Mouse (Mus musculus) forebrain, postnatal 0 days (tissue): Measurements from ENCODE around the gene Dhps. TPM values are rescaled to one million over a fixed set of nuclear protein-coding genes. Genes with fewer than 3 reads are reported as not detected.

ENCODE experiments used
- ATAC-seq: fragments of 200-750 bp; cut with Nextera tagmentation; 2 replicates; pipeline ENCODE4 v1.8.0; 2017; ENCODE audit warnings: mild to moderate bottlenecking, moderate library complexity
- DNase-seq: peaks from one replicate; pipeline ENCODE4 v3.0.0-alpha.2; 2015
- H3K27ac ChIP-seq: fragments of 300-500 bp; sonication (generic); 2 replicates; pipeline ENCODE4 v1.5.1; 2014; ENCODE audit warnings: low read depth, mild to moderate bottlenecking, antibody characterized with exemption, low read length, moderate library complexity, mixed read lengths
- H3K27me3 ChIP-seq: fragments of 300-500 bp; sonication (generic); 2 replicates; pipeline ENCODE4 v1.6.1; 2014; ENCODE audit warnings: mild to moderate bottlenecking, low read length, mixed read lengths; ENCODE audit not compliant: insufficient read depth
- H3K36me3 ChIP-seq: fragments of 300-500 bp; sonication (generic); 2 replicates; pipeline ENCODE4 v1.6.1; 2014; ENCODE audit warnings: mild to moderate bottlenecking, moderate library complexity; ENCODE audit not compliant: insufficient read depth
- H3K4me1 ChIP-seq: fragments of 300-500 bp; sonication (generic); 2 replicates; pipeline ENCODE4 v1.6.1; 2014; ENCODE audit warnings: antibody characterized with exemption; ENCODE audit not compliant: insufficient read depth
- H3K4me2 ChIP-seq: fragments of 300-500 bp; sonication (generic); 2 replicates; pipeline ENCODE4 v1.6.1; 2014; ENCODE audit warnings: low read depth, mild to moderate bottlenecking, moderate library complexity
- H3K4me3 ChIP-seq: fragments of 300-500 bp; sonication (generic); 2 replicates; pipeline ENCODE4 v1.5.1; 2014; ENCODE audit warnings: low read depth, low read length, mixed read lengths
- H3K9ac ChIP-seq: fragments of 300-500 bp; sonication (generic); 2 replicates; pipeline ENCODE4 v1.6.1; 2014; ENCODE audit warnings: mild to moderate bottlenecking
- H3K9me3 ChIP-seq: fragments of 300-500 bp; sonication (generic); 2 replicates; pipeline ENCODE4 v1.6.1; 2016; ENCODE audit warnings: low read length
- CTCF ChIP-seq: sonication (generic); IDR thresholded peaks from 2 replicates; pipeline ENCODE4 v1.5.1; 2016; ENCODE audit warnings: antibody characterized with exemption, control low read depth, low read depth
- WGBS: fragments of 180-500 bp; shearing (Covaris S2); extraction: QIAGEN DNeasy Blood & Tissue Kit; methylation state at CpG from one replicate; pipeline ENCODE4 v1.1.7; 2014; 5-methylcytosine and 5-hydroxymethylcytosine counted together
- polyA plus RNA-seq: library from polyadenylated mRNA; unstranded; fragments of >200 nt; fragmentation: Nextera tagmentation; extraction: Ambion mirVana; gene quantifications from 2 replicates; pipeline ENCODE4 v1.2.1, GENCODE M21; 2015
- total RNA-seq: library from RNA; depleted of rRNA; stranded (reverse); fragments of >200 nt; gene quantifications from 2 replicates; pipeline ENCODE4 v1.2.3, GENCODE M21; 2014

Gene Dhps
- total and polyA plus RNA-seq, 2 experiments from 2014 or later = 63.1 to 118 TPM

DNA sequence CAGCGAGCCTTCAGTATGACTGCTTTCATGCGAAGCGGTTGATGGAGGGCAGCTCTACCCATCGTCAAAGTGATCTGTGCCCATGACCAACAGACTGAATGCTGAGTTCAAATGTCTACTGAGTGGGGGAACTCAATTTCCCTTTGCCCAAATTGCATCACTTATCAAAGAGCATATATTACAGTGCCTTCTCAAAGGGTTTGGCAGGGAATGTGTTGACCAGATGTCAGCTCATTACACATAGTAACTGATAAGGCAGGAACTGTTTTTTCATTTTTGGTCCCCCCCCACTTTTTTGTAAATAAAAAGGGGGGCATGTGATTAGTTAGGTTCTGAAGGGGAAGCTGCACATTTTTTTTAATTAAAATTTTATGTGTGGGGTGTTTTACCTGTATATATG is 9.0 kb upstream of the Dhps start:
- Histone ChIP-seq H3K27ac (no peak overlapping the region), H3K27me3 (no peaks in the 10 kb centered on the region), H3K4me3 (no peak overlapping the region), H3K36me3 (peaks cover 26% of the 10 kb centered on the region), H3K4me1 (peaks cover 6% of the 10 kb centered on the region), H3K9ac (no peak overlapping the region), H3K4me2 (no peak overlapping the region), H3K9me3 (no peaks in the 10 kb centered on the region)
- DNase-seq = no peak
- WGBS = 98% methylated on average over 4 of the region's 4 CpGs
- TF ChIP-seq CTCF = no peak
- ATAC-seq = no peak

GRCm38 (mm10) chr8:85065213-85065612 is 6.3 kb upstream of the Dhps start:
- H3K27ac ChIP-seq = no peak overlapping the region
- DNase-seq (no peak), ATAC-seq (no peak)
- no peak overlapping the region for H3K4me3 ChIP-seq
- no peaks in the 10 kb centered on the region for H3K27me3 ChIP-seq
- no peaks in the 10 kb centered on the region for H3K9me3 ChIP-seq
- 39% methylated on average over 2 of the region's 2 CpGs for WGBS
- no peak overlapping the region for H3K4me2 ChIP-seq
- no peak overlapping the region for H3K9ac ChIP-seq
- H3K4me1 ChIP-seq = peaks cover 6% of the 10 kb centered on the region
- no peak for TF ChIP-seq CTCF
- H3K36me3 ChIP-seq = peaks cover 40% of the 10 kb centered on the region

GRCm38 (mm10) chr8:85067155-85067554 is 4.4 kb upstream of the Dhps start:
- Histone ChIP-seq H3K4me1 (peaks cover 6% of the 10 kb centered on the region), H3K9me3 (no peaks in the 10 kb centered on the region), H3K4me2 (no peak overlapping the region), H3K27me3 (no peaks in the 10 kb centered on the region), H3K9ac (no peak overlapping the region), H3K4me3 (no peak overlapping the region), H3K36me3 (peaks cover 40% of the 10 kb centered on the region), H3K27ac (no peak overlapping the region)
- no peak for ATAC-seq
- TF ChIP-seq CTCF = no peak
- WGBS = 95% methylated on average over 2 of the region's 2 CpGs
- no peak for DNase-seq

DNA sequence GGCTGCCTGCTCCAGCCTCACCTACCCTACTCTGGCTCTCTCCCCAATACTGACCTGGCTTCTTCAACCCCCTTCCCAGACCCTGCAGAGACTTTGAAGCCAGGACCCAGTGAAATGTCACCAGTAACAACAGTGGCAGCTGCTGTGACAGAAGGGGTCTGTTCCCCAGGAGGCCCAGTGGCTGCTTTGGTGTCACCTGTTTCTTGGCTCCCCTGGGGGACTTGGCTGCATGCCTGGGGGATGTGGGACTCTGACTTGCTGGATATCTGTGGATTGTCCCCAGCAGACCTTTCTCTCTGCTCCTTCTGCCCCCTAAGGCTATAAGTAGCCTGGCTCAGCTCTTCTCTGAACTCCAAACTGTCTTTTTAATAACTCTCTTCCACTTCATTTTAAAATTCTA is 3.6 kb upstream of the Dhps start, which contains the start of gene Gm5741:
Gene Gm5741 (minus strand): TSS at position 1 of the 400 bp plus-strand sequence.
- no peaks in the 10 kb centered on the region for H3K27me3 ChIP-seq
- H3K27ac ChIP-seq = no peak within 1 kb of the TSS
- H3K4me1 ChIP-seq = peaks cover 12% of the 10 kb centered on the region
- DNase-seq = no peak
- no peak for ATAC-seq
- no peak within 1 kb of the TSS for H3K4me2 ChIP-seq
- no peak within 1 kb of the TSS for H3K9ac ChIP-seq
- no peak within 1 kb of the TSS for H3K4me3 ChIP-seq
- no peak for TF ChIP-seq CTCF
- H3K36me3 ChIP-seq = peaks cover 40% of the 10 kb centered on the region
- no peaks in the 10 kb centered on the region for H3K9me3 ChIP-seq

GRCm38 (mm10) chr8:85071041-85071440 is 516 bp upstream of the Dhps start:
- DNase-seq = no peak
- Histone ChIP-seq H3K4me3 (peak overlapping the region; percentile 94), H3K27ac (peak overlapping the region; percentile 94), H3K9ac (peak overlapping the region; percentile 85), H3K4me2 (peak overlapping the region; percentile 69), H3K4me1 (peaks cover 12% of the 10 kb centered on the region), H3K36me3 (peaks cover 54% of the 10 kb centered on the region), H3K27me3 (no peaks in the 10 kb centered on the region), H3K9me3 (no peaks in the 10 kb centered on the region)
- WGBS = 84% methylated on average over 5 of the region's 5 CpGs
- ATAC-seq = no peak
- TF ChIP-seq CTCF = no peak

DNA sequence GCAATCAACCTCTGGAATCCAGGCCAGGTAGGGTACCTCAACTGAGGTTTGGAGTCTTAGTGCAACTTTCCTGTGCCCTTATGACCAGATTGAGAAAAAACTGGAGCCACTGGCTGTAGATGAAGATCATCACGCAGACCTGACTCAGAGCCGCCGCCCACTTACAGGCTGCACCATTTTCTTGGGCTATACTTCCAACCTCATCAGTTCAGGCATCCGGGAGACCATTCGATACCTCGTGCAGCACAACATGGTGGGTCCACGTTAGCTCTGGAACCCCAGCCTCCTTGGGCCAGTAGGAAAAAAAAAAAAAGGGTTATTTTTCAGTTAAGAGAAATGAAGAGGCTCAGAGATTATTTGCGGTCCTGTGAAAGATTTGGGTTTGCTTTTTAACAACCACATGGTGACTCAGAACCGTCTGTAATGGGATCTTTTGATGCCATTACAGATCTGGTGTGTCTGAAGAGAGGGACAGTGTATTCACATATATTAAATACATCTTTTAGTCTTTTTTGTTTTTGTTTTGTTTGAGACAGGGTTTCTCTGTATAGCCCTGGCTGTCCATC is 890 bp downstream of the Dhps start:
- peak overlapping the region; percentile 69 for H3K4me2 ChIP-seq
- no peaks in the 10 kb centered on the region for H3K27me3 ChIP-seq
- no peaks in the 10 kb centered on the region for H3K9me3 ChIP-seq
- 42% methylated on average over 9 of the region's 9 CpGs for whole genome bisulfite sequencing
- H3K4me3 ChIP-seq = peak overlapping the region; percentile 94
- DNase-seq (no peak), ATAC-seq (no peak)
- peaks cover 12% of the 10 kb centered on the region for H3K4me1 ChIP-seq
- H3K36me3 ChIP-seq = peaks cover 50% of the 10 kb centered on the region
- H3K9ac ChIP-seq = peak overlapping the region; percentile 85
- peak overlapping the region; percentile 94 for H3K27ac ChIP-seq
- TF ChIP-seq CTCF = no peak

GRCm38 (mm10) chr8:85073041-85073612 is 1.6 kb downstream of the Dhps start:
- WGBS = 92% methylated on average over 15 of the region's 15 CpGs
- peaks cover 43% of the 10 kb centered on the region for H3K36me3 ChIP-seq
- TF ChIP-seq CTCF = no peak
- H3K4me2 ChIP-seq = no peak overlapping the region
- H3K27me3 ChIP-seq = no peaks in the 10 kb centered on the region
- H3K27ac ChIP-seq = no peak overlapping the region
- no peak overlapping the region for H3K9ac ChIP-seq
- no peak overlapping the region for H3K4me3 ChIP-seq
- H3K4me1 ChIP-seq = peaks cover 12% of the 10 kb centered on the region
- ATAC-seq (no peak), DNase-seq (no peak)
- H3K9me3 ChIP-seq = no peaks in the 10 kb centered on the region
